Mouse (Mus musculus) kidney, embryonic 15.5 days (tissue): ENCODE measurements around the gene Araf. TPM values are rescaled to one million over a fixed set of nuclear protein-coding genes. Genes with fewer than 3 reads are reported as not detected.
A peak's percentile ranks its signal among the peaks of the same experiment; 100 is the strongest.

Experiments used
- ATAC-seq: fragments of 200-750 bp; cut with Nextera tagmentation; replicated peaks from 2 replicates; pipeline ENCODE4 v1.8.0; 2017; ENCODE audit warnings: moderate TSS enrichment; ENCODE audit not compliant: low FRiP score
- H3K27ac ChIP-seq: fragments of 300-500 bp; sonication (generic); 2 replicates; pipeline ENCODE4 v1.5.1; 2015; ENCODE audit warnings: mild to moderate bottlenecking, inconsistent platforms
- H3K27me3 ChIP-seq: fragments of 300-500 bp; sonication (generic); 2 replicates; pipeline ENCODE4 v1.6.1; 2015; ENCODE audit warnings: inconsistent platforms
- H3K36me3 ChIP-seq: fragments of 300-500 bp; sonication (generic); 2 replicates; pipeline ENCODE4 v1.6.1; 2015; ENCODE audit warnings: inconsistent platforms
- H3K4me1 ChIP-seq: fragments of 300-500 bp; sonication (generic); 2 replicates; pipeline ENCODE4 v1.6.1; 2015; ENCODE audit warnings: inconsistent platforms
- H3K4me2 ChIP-seq: fragments of 300-500 bp; sonication (generic); 2 replicates; pipeline ENCODE4 v1.6.1; 2015; ENCODE audit warnings: moderate library complexity, mild to moderate bottlenecking, inconsistent platforms
- H3K4me3 ChIP-seq: fragments of 300-500 bp; sonication (generic); replicated peaks from 2 replicates; pipeline ENCODE4 v1.5.1; 2015; ENCODE audit warnings: mild to moderate bottlenecking, inconsistent platforms
- H3K9ac ChIP-seq: fragments of 300-500 bp; sonication (generic); 2 replicates; pipeline ENCODE4 v1.6.1; 2015; ENCODE audit warnings: mild to moderate bottlenecking, inconsistent platforms
- H3K9me3 ChIP-seq: fragments of 300-500 bp; sonication (generic); replicated peaks from 2 replicates; pipeline ENCODE4 v1.6.1; 2016; ENCODE audit warnings: inconsistent platforms
- WGBS: fragments of 180-500 bp; shearing (Covaris S2); methylation state at CpG from one replicate; pipeline ENCODE4 v1.1.7; 2015; ENCODE audit warnings: mixed read lengths; 5-methylcytosine and 5-hydroxymethylcytosine counted together
- polyA plus RNA-seq: library from polyadenylated mRNA; unstranded; fragments of >200 nt; fragmentation: Nextera tagmentation; extraction: Ambion mirVana; gene quantifications from 2 replicates; pipeline ENCODE4 v1.2.1, GENCODE M21; 2015

Araf gene
- 115 and 129 TPM in 2 replicates for polyA plus RNA-seq

DNA sequence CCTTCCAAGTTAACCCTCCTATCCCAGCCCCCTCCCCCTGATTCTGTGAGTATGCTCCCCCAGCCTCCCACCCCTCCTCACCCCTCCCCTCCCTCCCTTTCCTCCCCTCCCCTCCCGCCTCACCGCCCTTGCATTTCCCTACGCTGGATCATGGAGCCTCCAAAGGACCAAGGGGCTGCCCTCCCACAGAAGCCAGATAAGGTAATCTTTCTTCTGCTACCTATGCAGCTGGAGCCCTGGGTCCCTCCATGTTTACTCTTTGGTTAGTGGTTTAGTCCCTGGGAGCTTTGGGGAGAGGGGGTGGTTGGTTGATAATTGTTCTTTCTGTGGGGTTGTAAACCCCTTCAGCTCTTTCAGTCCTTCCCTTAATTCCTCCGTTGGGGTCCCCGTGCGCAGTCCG is at the start of gene Araf:
TSS of gene Araf (plus strand) at position 134 of the 400 bp plus-strand sequence.
- Histone ChIP-seq H3K27ac (peak within 1 kb of the TSS; percentile 89), H3K4me2 (peak within 1 kb of the TSS; percentile 57), H3K36me3 (no peaks in the 10 kb centered on the region), H3K4me3 (peak within 1 kb of the TSS; percentile 48), H3K9me3 (no peaks in the 10 kb centered on the region), H3K27me3 (no peaks in the 10 kb centered on the region), H3K4me1 (no peaks in the 10 kb centered on the region), H3K9ac (peak within 1 kb of the TSS; percentile 50)
- 25% methylated on average over 7 of the region's 7 CpGs for WGBS
- ATAC-seq = peak; percentile 64

GRCm38 (mm10) chrX:20748829-20749228 is 48.8 kb upstream of the Araf start:
- Histone ChIP-seq H3K36me3 (no peaks in the 10 kb centered on the region), H3K27me3 (no peaks in the 10 kb centered on the region), H3K27ac (no peak overlapping the region), H3K9ac (no peak overlapping the region), H3K4me2 (no peak overlapping the region), H3K4me1 (no peaks in the 10 kb centered on the region), H3K4me3 (no peak overlapping the region), H3K9me3 (no peaks in the 10 kb centered on the region)
- 84% methylated on average over 2 of the region's 2 CpGs for WGBS
- ATAC-seq = no peak

GRCm38 (mm10) chrX:20761201-20761600 is 36.4 kb upstream of the Araf start:
- Histone ChIP-seq H3K9me3 (no peaks in the 10 kb centered on the region), H3K27ac (no peak overlapping the region), H3K36me3 (no peaks in the 10 kb centered on the region), H3K4me3 (no peak overlapping the region), H3K4me2 (no peak overlapping the region), H3K4me1 (no peaks in the 10 kb centered on the region), H3K9ac (no peak overlapping the region), H3K27me3 (no peaks in the 10 kb centered on the region)
- no peak for ATAC-seq
- 79% methylated on average over 4 of the region's 4 CpGs for WGBS

GRCm38 (mm10) chrX:20770697-20771381 is 26.8 kb upstream of the Araf start:
- Histone ChIP-seq H3K36me3 (no peaks in the 10 kb centered on the region), H3K4me1 (no peaks in the 10 kb centered on the region), H3K4me3 (no peak overlapping the region), H3K27ac (no peak overlapping the region), H3K4me2 (no peak overlapping the region), H3K27me3 (no peaks in the 10 kb centered on the region), H3K9ac (no peak overlapping the region), H3K9me3 (no peaks in the 10 kb centered on the region)
- no peak for ATAC-seq
- WGBS = 0% methylated on average over 1 of the region's 1 CpGs

GRCm38 (mm10) chrX:20771666-20772065 is 25.9 kb upstream of the Araf start:
- no peaks in the 10 kb centered on the region for H3K4me1 ChIP-seq
- 67% methylated on average over 2 of the region's 2 CpGs for whole genome bisulfite sequencing
- H3K36me3 ChIP-seq = no peaks in the 10 kb centered on the region
- H3K4me2 ChIP-seq = no peak overlapping the region
- H3K4me3 ChIP-seq = no peak overlapping the region
- no peaks in the 10 kb centered on the region for H3K27me3 ChIP-seq
- H3K27ac ChIP-seq = no peak overlapping the region
- no peak for ATAC-seq
- no peak overlapping the region for H3K9ac ChIP-seq
- no peaks in the 10 kb centered on the region for H3K9me3 ChIP-seq

DNA sequence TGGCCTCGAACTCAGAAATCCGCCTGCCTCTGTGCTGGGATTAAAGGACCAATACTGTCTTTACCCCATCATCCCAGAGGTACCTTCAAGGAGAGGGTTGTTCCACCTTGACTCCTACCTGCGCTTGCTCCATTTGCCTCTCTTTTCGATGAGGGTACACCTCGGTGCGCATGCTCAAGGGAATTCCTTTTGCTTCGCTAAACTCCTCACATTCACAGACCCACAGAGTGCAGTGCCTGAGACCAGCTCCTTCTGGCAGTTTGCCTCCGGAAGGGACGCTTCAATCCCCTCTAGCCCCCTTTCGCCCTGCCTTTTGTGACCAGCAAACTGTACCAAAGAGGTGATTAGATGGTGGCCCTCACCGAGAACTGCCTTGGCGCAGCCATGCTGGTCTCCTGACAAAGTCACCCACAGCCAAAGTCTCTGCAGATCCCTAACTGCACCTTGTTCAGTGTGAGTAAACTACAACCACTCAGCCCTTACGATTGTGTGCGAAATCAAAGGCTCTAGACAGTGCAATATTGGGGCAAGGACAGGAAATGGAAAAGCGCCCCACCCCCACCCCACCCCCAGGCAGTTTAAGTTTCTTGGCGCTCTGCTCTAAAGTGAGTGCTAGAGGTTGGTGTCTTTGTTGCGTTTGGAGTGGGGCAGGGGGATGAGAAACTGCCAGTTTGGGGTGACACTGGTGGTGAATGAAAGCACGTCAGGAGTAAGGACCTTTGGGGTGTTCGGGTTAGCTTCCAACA is 22.2 kb upstream of the Araf start:
- ATAC-seq = no peak
- Histone ChIP-seq H3K27ac (no peak overlapping the region), H3K27me3 (no peaks in the 10 kb centered on the region), H3K4me1 (no peaks in the 10 kb centered on the region), H3K4me3 (0 out of 2 replicates have a peak overlapping the region, but pooled peaks have one; percentile 8), H3K36me3 (no peaks in the 10 kb centered on the region), H3K4me2 (peak overlapping the region; percentile 40), H3K9ac (no peak overlapping the region), H3K9me3 (no peaks in the 10 kb centered on the region)
- WGBS = 52% methylated on average over 19 of the region's 19 CpGs

- H3K4me1 ChIP-seq = no peaks in the 10 kb centered on the region
- no peaks in the 10 kb centered on the region for H3K27me3 ChIP-seq
- H3K4me2 ChIP-seq = no peak overlapping the region
- ATAC-seq = no peak
- H3K9me3 ChIP-seq = no peaks in the 10 kb centered on the region
- no peak overlapping the region for H3K9ac ChIP-seq
- no peak overlapping the region for H3K4me3 ChIP-seq
- H3K27ac ChIP-seq = no peak overlapping the region
- H3K36me3 ChIP-seq = no peaks in the 10 kb centered on the region
These were observed 20.0 kb upstream of the Araf start for GRCm38 (mm10) chrX:20777619-20778018.

- ATAC-seq = no peak
- no peaks in the 10 kb centered on the region for H3K4me1 ChIP-seq
- no peaks in the 10 kb centered on the region for H3K36me3 ChIP-seq
- 81% methylated on average over 2 of the region's 2 CpGs for WGBS
- no peak overlapping the region for H3K4me2 ChIP-seq
- no peak overlapping the region for H3K9ac ChIP-seq
- H3K9me3 ChIP-seq = no peaks in the 10 kb centered on the region
- no peak overlapping the region for H3K4me3 ChIP-seq
- H3K27ac ChIP-seq = no peak overlapping the region
- no peaks in the 10 kb centered on the region for H3K27me3 ChIP-seq
These were observed 10.3 kb upstream of the Araf start for GRCm38 (mm10) chrX:20787309-20787708.

DNA sequence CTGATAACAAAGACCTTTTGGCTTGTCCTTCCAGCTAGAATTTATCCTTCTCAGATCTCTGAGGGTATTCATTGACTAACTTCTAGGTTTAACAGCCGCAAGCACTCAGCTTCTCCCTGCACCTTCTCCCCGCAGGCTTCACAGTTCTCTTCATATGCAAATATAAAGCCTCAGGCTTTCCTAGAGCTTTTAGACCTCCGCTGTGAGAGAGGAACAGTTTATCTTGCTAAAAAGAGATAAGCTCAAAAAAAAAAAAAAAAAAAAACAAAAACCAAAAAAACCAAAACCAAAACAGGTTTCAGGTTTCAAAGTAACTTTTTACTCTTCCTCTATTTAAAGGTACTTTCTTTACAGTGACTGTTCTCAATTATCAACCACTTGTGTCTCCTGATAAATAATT is 5.2 kb upstream of the Araf start:
- no peaks in the 10 kb centered on the region for H3K36me3 ChIP-seq
- no peak overlapping the region for H3K4me3 ChIP-seq
- H3K4me1 ChIP-seq = no peaks in the 10 kb centered on the region
- no peak for ATAC-seq
- no peaks in the 10 kb centered on the region for H3K9me3 ChIP-seq
- no peak overlapping the region for H3K4me2 ChIP-seq
- WGBS = 58% methylated on average over 3 of the region's 3 CpGs
- H3K27ac ChIP-seq = no peak overlapping the region
- H3K9ac ChIP-seq = no peak overlapping the region
- no peaks in the 10 kb centered on the region for H3K27me3 ChIP-seq

DNA sequence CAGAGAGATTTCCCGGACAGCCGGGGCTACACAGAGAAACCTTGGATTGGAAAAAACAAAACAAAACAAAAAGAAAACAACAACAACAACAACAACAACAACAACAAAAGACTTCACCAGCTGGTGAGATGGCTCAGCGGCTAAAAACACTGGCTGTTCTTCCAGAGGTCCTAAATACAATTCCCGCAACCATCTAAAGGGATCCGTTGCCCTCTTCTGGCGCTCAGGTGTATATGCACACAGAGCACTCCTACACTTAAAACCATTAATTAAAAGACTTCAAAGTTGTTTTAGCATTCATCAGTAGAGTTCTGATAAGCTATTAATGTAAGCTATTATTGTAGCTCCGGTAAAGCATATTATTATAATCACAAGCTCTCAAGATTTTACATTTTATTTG is 4.4 kb upstream of the Araf start:
- no peak for ATAC-seq
- no peak overlapping the region for H3K4me3 ChIP-seq
- H3K4me2 ChIP-seq = no peak overlapping the region
- 66% methylated on average over 7 of the region's 7 CpGs for WGBS
- H3K27ac ChIP-seq = no peak overlapping the region
- H3K27me3 ChIP-seq = no peaks in the 10 kb centered on the region
- no peak overlapping the region for H3K9ac ChIP-seq
- H3K4me1 ChIP-seq = no peaks in the 10 kb centered on the region
- H3K36me3 ChIP-seq = no peaks in the 10 kb centered on the region
- no peaks in the 10 kb centered on the region for H3K9me3 ChIP-seq

GRCm38 (mm10) chrX:20794229-20794628 is 3.4 kb upstream of the Araf start:
- no peaks in the 10 kb centered on the region for H3K9me3 ChIP-seq
- no peaks in the 10 kb centered on the region for H3K4me1 ChIP-seq
- no peak for ATAC-seq
- H3K4me3 ChIP-seq = no peak overlapping the region
- no peak overlapping the region for H3K4me2 ChIP-seq
- WGBS = 43% methylated on average over 5 of the region's 5 CpGs
- H3K27me3 ChIP-seq = no peaks in the 10 kb centered on the region
- H3K27ac ChIP-seq = no peak overlapping the region
- no peaks in the 10 kb centered on the region for H3K36me3 ChIP-seq
- no peak overlapping the region for H3K9ac ChIP-seq

DNA sequence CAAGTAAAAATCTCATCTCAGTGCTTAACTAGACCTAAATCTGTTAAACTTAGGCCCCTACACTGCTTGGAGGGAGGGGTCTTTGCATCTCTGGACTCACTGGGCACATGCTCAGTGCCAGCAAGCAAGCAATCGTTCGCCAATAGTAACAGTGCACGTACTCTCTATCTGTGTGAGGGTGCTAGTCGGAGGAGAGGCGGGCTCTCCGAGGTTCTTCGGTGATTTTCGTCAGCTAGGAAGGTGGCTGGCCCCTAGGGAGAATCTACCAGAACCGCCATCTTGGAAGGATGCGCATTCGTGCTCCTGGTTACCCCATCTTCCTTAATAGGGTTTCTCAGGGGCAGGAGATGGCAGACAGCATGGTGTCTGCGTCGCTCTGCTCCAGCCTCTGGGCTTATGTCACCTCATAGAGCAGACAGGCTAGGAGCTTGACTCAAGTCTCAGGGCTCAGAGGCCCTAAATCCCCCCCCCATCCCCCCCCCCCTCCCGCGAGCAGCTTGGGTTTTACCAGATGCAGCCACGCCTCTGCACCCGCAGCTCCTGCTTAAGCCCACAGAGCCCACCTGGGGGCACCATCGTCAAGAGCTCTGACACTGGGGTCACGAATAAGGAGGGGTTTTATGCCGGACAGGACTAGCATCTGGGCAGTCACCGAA is 655 bp downstream of the Araf start:
- Histone ChIP-seq H3K9ac (peak overlapping the region; percentile 50), H3K4me3 (peak overlapping the region; percentile 48), H3K27me3 (no peaks in the 10 kb centered on the region), H3K4me2 (peak overlapping the region; percentile 57), H3K27ac (peak overlapping the region; percentile 89), H3K36me3 (no peaks in the 10 kb centered on the region), H3K4me1 (no peaks in the 10 kb centered on the region), H3K9me3 (no peaks in the 10 kb centered on the region)
- 25% methylated on average over 17 of the region's 21 CpGs for WGBS
- peak; percentile 98 for ATAC-seq
